Mouse (Mus musculus) adrenal gland, adult 18-20 months (tissue): ENCODE results near the gene Myom3. TPM values are rescaled to one million over a fixed set of nuclear protein-coding genes. Genes with fewer than 3 reads are reported as not detected.

Experiments used
- DNase-seq, 2 experiments: peaks; one replicate each; pipeline ENCODE4 v3.0.0; 2021 to 2022; ENCODE audit warnings: low spot score in 2 of 2
- total RNA-seq, 2 experiments: library from RNA; stranded (reverse); gene quantifications; 1 replicate in 1 of 2; 2 replicates in 1 of 2; pipeline ENCODE4 v1.2.3; 2021

Gene Myom3
- total RNA-seq, 2 experiments from 2014 or later, result 0.20 to 1.1 TPM

GRCm38 (mm10) chr4:135854630-135855029 lies 95.1 kb downstream of the Myom3 start:
- DNase-seq, result no peak

GRCm38 (mm10) chr4:135855080-135855479 lies 95.6 kb downstream of the Myom3 start:
- no peak for DNase-seq

GRCm38 (mm10) chr4:135855536-135856222 lies 96.2 kb downstream of the Myom3 start, which contains the start of gene Srsf10:
Srsf10 (plus strand) TSS chr4:135855747.
- peak; percentile 92 for DNase-seq

GRCm38 (mm10) chr4:135856223-135857091 lies 96.9 kb downstream of the Myom3 start:
- peak; percentile 63 to 67 for DNase-seq

- DNase-seq, result no peak
Observed at GRCm38 (mm10) chr4:135857597-135858186, 98.2 kb downstream of the Myom3 start.

Other genes with a start within 250 kb of the Myom3 start
- not detected for gene Grhl3, start 186.1 kb upstream of the Myom3 start, total RNA-seq
- under 1 TPM; 0.10 to 0.19 TPM for gene Ifnlr1, start 73.4 kb upstream of the Myom3 start, total RNA-seq
- gene Il22ra1, start 31.5 kb upstream of the Myom3 start, total RNA-seq, result under 1 TPM; 0.10 to 0.36 TPM
- 100 to 1,000 TPM in 1 of 2 experiments, 10 to 100 TPM in 1; 95.5 to 115 TPM for gene Srsf10, start 96.0 kb downstream of the Myom3 start, total RNA-seq
- 100 to 1,000 TPM in 1 of 2 experiments, 10 to 100 TPM in 1; 89.4 to 111 TPM for gene Pnrc2, start 114.1 kb downstream of the Myom3 start, total RNA-seq
- 1 to 10 TPM in 1 of 2 experiments, under 1 TPM in 1; 0.93 to 1.8 TPM for gene Cnr2, start 135.7 kb downstream of the Myom3 start, total RNA-seq
- gene Fuca1, start 161.0 kb downstream of the Myom3 start, total RNA-seq, result 100 to 1,000 TPM in 1 of 2 experiments, 10 to 100 TPM in 1; 95.5 to 101 TPM
- gene Hmgcl, start 186.7 kb downstream of the Myom3 start, total RNA-seq, result 10 to 100 TPM; 53.2 to 62.3 TPM
- gene Gale, start 204.0 kb downstream of the Myom3 start, total RNA-seq, result 10 to 100 TPM; 18.2 to 43.2 TPM
- 10 to 100 TPM; 71.4 to 71.5 TPM for gene Lypla2, start 212.9 kb downstream of the Myom3 start, total RNA-seq
- 10 to 100 TPM; 29.4 to 31.4 TPM for gene Pithd1, start 227.5 kb downstream of the Myom3 start, total RNA-seq